20 mouse cellular contexts compared by ENCODE assay signal in genomic region chr2:146774876-146775275, GRCm38 (mm10).
"Had no signal": no experiment of that assay in that cellular context is flagged by ENCODE, and none has a peak within 500 bp of the region (broad histone marks: within the 10 kb centered on the region; RNA-seq: fewer than 3 reads in every experiment).

No protein-coding gene starts in this region.

- H3K4me2 ChIP-seq: liver, embryonic 13.5 days; liver, embryonic 15.5 days; lung, embryonic 15.5 days; midbrain, embryonic 12.5 days; neural tube, embryonic 12.5 days had no signal

- H3K9me3 ChIP-seq: liver, embryonic 13.5 days; liver, embryonic 15.5 days; lung, embryonic 15.5 days; megakaryocyte, embryonic 14.5 days; midbrain, embryonic 12.5 days; neural tube, embryonic 12.5 days had no signal

- H3K4me1 ChIP-seq: liver, embryonic 13.5 days; liver, embryonic 15.5 days; lung, embryonic 15.5 days; megakaryocyte, embryonic 14.5 days; midbrain, embryonic 12.5 days; neural tube, embryonic 12.5 days had no signal

- H3K27me3 ChIP-seq: liver, embryonic 13.5 days; liver, embryonic 15.5 days; lung, embryonic 15.5 days; megakaryocyte, embryonic 14.5 days; neural tube, embryonic 12.5 days had no signal

- H3K36me3 ChIP-seq: liver, embryonic 13.5 days; liver, embryonic 15.5 days; lung, embryonic 15.5 days; midbrain, embryonic 12.5 days; neural tube, embryonic 12.5 days had no signal

- DNase-seq: liver, embryonic 13.5 days; liver, postnatal 0 days; lung, adult 2 months; lung, postnatal 14 days; lung, postnatal 36 days; midbrain, embryonic 14.5 days; right cerebral cortex, adult 18-20 months; right cerebral cortex, postnatal 25 days; right cerebral cortex, postnatal 4 days; spleen, adult 18-20 months; thymus, adult 18-20 months; thymus, postnatal 14 days; thymus, postnatal 36 days had no signal

- ATAC-seq: liver, postnatal 0 days; lung, postnatal 0 days had no signal

- H3K9ac ChIP-seq: liver, embryonic 13.5 days; liver, embryonic 15.5 days; liver, postnatal 0 days; lung, embryonic 15.5 days; midbrain, embryonic 12.5 days; neural tube, embryonic 12.5 days had no signal

- H3K4me3 ChIP-seq: liver, embryonic 13.5 days; liver, embryonic 15.5 days; lung, embryonic 15.5 days; megakaryocyte, embryonic 14.5 days; midbrain, embryonic 12.5 days; neural tube, embryonic 12.5 days had no signal

- H3K27ac ChIP-seq: liver, embryonic 13.5 days; liver, embryonic 15.5 days; lung, embryonic 15.5 days; macrophage; midbrain, embryonic 12.5 days; neural tube, embryonic 12.5 days had no signal
